Mouse (Mus musculus): ENCODE measurements around the gene Slc19a2.

Gene Slc19a2

DNA sequence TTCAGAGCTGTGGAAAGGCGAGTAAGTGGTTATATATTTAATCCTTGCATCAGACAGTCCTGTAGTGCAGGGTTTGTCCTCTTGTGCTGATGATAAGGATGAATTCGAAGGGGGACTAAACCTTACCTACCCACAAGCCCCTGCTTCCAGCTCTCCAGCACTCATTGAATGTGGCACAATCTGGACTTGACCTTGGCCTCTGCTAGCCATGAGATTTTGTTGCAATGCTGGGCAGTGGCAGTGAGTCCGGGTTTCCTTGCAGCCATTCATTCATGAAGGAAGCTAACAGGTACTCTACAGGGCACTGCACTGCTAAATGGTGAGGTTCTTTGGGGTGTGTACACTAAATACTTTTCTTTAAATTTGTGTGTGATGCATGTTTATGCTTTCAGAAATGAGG is 6.0 kb downstream of the Slc19a2 start:
- no peak for DNase-seq

DNA sequence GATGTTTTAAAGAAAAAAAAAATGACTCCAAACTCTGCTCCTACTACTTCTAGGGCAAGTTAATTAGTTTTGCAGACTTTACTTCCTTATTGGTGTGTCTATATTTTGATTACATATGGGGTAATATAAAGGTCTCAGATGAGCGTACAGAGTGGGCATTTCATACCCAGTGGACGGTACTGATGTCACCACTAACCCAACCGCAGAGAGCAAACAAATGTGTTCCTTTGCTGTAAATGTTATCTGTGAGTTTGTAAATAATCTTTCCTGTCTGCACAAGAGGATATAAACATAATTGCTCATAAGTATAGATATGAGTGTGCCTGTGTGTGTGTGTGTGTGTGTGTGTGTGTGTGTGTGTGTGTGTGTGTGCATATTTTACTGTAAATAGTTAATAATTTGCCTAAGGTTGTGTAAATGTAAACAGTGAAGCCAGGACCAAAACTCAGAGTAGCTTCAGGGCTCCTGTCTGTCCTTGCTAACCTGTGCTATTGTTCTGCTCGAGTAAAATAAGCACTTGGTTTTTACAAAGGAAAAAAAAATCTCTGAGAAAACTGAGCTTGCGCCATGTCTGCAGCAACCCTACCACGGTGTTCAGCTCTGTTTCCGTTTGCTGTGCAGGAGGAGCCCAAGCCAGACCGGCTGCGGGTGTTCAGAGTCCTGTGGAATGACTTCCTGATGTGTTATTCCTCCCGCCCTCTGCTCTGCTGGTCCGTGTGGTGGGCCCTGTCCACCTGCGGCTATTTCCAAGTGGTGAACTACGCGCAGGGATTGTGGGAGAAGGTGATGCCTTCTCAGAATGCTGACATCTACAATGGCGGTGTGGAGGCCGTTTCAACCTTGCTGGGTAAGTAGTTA is 11.6 kb downstream of the Slc19a2 start:
- DNase-seq = no peak

DNA sequence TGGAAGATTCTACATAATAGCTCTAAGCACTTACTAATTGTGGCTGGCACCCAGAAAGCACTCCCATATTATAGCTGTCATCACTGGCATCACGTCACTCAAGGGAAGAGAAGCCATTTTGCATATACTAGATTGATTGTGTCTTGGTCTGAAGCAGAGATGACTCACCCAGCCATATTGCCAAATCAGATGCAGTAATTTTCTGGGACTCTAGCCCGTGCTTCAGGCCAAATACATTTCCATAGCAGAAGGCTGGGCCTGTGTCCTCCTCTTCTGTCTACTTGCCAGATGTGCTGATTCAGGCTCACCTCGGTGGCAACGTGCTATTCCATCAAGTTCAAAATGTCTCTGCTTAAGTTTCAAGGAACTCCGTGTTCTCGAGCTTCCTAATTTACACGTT is 12.7 kb downstream of the Slc19a2 start:
- DNase-seq = peak; percentile 17 to 32

- DNase-seq = no peak
Measured at GRCm38 (mm10) chr1:164270941-164271340, 22.1 kb downstream of the Slc19a2 start.

DNA sequence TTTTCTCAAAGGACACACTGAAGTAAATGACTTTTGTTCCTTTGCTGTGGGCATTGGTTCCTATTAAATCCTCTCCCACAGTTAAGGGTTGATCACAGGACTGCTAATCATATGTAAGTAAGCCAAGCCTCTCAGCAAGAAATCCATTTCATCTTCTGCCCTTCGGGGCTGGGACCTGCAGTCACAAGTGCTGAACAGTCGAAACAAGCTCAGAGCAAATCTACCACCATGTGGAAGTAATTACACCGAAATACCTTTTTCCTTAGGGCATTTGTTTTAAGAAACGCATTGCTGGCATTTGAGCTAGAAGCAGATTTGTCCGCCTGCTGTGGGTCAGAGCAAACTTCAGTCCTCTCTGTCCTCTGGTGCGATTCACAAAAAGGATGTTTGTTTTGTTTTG is 24.8 kb downstream of the Slc19a2 start:
- DNase-seq = no peak

DNA sequence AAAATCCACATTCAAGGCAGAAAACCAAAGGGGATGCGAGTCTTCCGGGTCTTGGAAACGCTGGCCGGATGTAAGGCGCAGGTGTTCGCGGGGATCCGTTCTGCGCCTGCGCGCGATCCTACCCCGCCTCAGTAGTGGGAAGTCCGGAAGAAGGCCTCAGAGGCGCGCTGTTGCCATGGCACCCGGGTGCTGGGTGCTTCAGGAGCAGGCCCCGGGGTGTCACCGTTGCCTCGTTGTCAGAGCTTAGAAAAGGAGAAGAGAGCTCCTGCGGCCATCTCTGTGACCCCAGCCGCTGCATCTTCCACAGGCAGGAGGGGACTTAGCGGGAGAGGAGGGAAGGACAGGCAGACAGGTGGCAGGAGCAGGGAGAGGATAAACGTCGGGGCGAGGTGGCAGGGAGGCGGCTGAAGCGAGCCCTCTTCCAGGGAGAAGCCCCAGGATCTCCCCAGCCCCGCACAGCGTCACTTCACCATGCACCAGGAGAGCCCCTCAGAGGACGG is 26.7 kb downstream of the Slc19a2 start, which contains the start of gene Ccdc181:
TSS of gene Ccdc181 (plus strand) at position 131 of the 500 bp plus-strand sequence.
- DNase-seq = peak; percentile 95 to 97

GRCm38 (mm10) chr1:164276552-164276951 is 27.7 kb downstream of the Slc19a2 start:
- peak in 1 of 2 experiments; percentile 9 for DNase-seq

- no peak for DNase-seq
Measured at GRCm38 (mm10) chr1:164279332-164279731, 30.5 kb downstream of the Slc19a2 start.

DNA sequence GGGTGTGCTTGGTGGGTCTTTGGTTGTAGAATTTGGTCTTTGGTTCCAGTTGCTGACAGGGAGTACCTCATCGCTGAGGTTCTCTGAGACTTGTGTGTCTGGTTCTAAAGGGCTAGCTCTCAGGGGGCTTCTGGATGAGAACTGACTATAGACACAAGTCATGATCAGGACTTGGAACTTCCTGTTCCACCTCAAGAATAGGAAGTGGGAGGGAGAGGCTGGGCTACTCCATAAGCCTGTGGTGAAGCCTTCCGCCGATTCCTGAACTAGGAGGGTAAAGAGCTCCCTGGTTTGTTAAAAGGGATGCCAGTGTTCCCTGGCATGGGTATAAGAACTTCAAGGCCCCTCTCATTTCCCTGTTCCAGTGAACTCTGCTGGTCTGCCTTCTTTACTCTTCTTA is 35.2 kb downstream of the Slc19a2 start:
- DNase-seq = no peak

DNA sequence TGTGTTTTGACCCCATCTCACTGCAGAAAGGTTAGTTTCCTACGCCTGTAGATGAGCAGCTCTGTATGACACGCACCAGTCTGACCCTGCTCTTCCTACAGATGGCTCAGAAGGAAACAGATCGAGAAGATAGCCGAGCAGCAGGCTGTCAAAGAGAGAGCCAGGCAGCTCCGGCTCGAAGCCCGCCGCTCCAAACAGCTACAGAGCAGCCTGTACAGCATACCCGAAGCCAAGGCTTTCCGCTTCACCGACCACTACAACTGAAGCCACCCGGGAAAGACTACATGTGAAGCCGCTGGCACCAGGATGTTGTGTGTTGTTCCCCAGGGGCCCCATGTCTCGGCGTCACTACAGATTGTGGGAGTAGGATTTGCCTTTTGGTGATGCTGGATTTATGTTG is 38.6 kb downstream of the Slc19a2 start:
- DNase-seq = no peak

- no peak for DNase-seq
Measured at GRCm38 (mm10) chr1:164292040-164292439, 43.2 kb downstream of the Slc19a2 start.

DNA sequence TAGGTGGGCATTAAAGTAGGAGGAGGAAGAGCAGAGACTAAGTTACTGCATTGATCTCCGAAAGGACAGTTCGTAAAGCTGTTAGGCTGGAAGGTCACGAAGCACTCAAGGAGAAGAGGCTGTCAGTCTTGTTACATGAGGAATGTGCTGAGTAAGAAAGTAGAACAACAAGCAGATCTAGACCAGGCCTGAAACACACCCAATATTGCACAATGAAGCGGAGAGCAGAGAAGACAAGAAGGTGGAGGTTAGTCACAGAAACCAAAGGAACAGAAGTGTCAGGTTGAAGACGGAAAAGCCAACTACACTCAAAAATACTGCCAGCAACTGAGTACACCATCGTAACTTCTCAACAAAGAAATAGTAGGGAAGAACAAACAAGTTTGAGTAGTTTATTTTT is 45.2 kb downstream of the Slc19a2 start:
- DNase-seq = peak; percentile 14 to 48

- no peak for DNase-seq
Measured at GRCm38 (mm10) chr1:164296473-164296872, 47.6 kb downstream of the Slc19a2 start.

DNA sequence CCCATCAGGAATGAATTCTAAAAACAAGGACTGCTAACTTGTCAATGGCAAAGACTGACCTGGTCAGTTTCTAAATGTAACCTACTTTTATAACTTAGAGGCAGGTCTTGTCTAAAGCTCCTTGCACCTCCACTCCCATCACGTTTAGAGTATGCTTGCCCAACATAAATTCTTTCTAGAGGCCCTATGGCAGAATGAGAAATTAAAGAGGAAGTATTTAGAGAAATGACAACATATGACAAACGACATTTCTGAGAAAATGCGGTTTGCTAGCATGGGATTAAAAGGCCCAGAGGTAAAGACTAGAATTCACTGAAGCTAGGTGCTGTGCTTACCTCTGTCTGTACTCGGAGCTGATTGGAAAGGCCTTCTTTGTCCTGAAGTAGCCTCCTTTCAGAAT is 53.1 kb downstream of the Slc19a2 start:
- DNase-seq = no peak

GRCm38 (mm10) chr1:164303821-164304220 is 55.0 kb downstream of the Slc19a2 start, which contains the start of gene Nme7:
Gene Nme7 (plus strand): TSS chr1:164304121.
- DNase-seq = no peak

DNA sequence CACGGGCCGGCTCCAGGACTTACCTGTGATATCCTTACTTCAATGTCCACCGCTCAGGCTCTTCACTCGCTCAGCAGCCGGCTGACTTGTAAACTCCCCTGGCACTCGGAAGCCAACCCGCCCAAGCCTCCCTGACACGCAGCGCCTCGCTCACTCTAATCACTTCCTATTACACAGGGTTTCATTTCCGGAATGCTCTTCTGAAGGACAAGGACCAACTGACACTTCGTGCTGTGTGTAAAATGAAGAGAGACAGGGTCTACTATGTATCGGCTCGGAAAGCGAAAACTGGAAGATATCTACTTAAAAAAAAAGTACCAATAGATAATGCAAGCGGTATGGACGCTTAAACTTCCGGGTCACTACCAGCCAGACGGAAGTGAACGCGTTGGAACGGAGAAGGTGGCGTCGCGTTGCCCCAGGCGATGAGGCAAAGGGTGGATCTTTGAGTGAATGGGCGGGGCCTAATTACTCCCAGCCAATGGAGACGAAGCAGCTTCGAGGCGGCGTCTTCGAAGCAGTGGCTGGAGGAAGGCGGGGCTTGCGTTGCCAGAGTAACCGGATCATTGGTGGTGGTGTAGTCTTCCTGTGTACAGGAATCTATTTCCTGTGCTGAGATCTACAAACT is 58.4 kb downstream of the Slc19a2 start, which contains the start of gene Blzf1:
TSS of gene Blzf1 (minus strand) at position 366 of the 628 bp plus-strand sequence.
- DNase-seq = peak; percentile 97 to 98

GRCm38 (mm10) chr1:164307922-164308321 is 59.1 kb downstream of the Slc19a2 start:
- no peak for DNase-seq

GRCm38 (mm10) chr1:164314085-164314484 is 65.2 kb downstream of the Slc19a2 start:
- DNase-seq = no peak
